Mouse (Mus musculus): Measurements from ENCODE around the gene Sim2. TPM values are rescaled to one million over a fixed set of nuclear protein-coding genes. Genes with fewer than 3 reads are reported as not detected.

Sim2 gene
- total and polyA plus RNA-seq, 2 experiments from 2014 or later, result 0.27 to 0.29 TPM

DNA sequence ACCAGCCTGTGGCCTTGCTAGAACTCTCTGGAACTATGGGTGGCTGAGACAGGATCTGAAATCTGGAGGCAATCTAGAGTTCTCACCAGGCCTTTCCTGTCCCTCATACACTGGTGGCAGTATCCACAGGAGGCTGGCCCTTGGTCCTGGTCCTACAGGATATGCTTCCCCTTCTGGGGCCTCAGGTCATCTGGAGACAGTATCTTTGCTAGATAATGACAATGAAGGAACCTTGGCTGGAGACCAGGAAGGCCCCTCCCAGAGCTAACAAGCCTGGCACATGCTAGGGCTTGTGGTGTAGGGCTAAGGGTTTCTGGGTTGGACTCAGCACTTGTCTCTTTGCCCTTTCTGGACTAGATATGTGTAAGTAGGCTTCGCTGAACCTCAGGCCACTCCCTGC, 40.9 kb upstream of the Sim2 start:
- WGBS, result 89% methylated on average over 1 of the region's 1 CpGs
- Histone ChIP-seq H3K27ac (ENCODE audit: low read depth, low read length) (no peak overlapping the region), H3K4me3 (ENCODE audit: low read depth, low read length) (no peak overlapping the region), H3K4me2 (ENCODE audit: low read depth) (no peak overlapping the region), H3K27me3 (ENCODE audit: insufficient read depth, low read length) (no peaks in the 10 kb centered on the region), H3K9me3 (ENCODE audit: low read length) (no peaks in the 10 kb centered on the region), H3K9ac (no peak overlapping the region), H3K36me3 (ENCODE audit: insufficient read depth) (no peaks in the 10 kb centered on the region), H3K4me1 (ENCODE audit: insufficient read depth) (no peaks in the 10 kb centered on the region)
- ATAC-seq (no peak), DNase-seq (no peak)
- no peak for TF ChIP-seq CTCF (IDR thresholded peaks at IDR 0.05; ENCODE audit: low read depth)

DNA sequence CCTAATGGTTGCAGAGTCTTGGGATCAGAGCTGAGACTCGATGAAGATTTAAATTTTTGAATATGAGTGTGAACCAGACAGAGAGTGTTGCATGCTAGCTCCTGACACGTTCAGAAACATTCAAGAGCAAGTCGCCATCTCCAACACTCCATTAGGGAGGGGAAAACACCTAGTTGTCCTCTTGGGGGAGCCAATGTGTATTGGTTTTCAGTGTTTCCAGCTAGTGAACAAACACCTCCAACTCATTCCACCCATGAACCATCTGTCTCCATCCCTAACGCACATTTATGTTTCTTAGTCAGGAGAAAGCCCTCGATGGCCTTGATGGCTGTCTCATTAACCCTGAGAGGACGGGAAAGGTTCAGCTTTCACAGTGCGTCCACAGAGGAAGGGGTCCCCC, 39.7 kb upstream of the Sim2 start:
- Histone ChIP-seq H3K9me3 (ENCODE audit: low read length) (no peaks in the 10 kb centered on the region), H3K4me1 (ENCODE audit: insufficient read depth) (no peaks in the 10 kb centered on the region), H3K36me3 (ENCODE audit: insufficient read depth) (no peaks in the 10 kb centered on the region), H3K27me3 (ENCODE audit: insufficient read depth, low read length) (no peaks in the 10 kb centered on the region), H3K27ac (ENCODE audit: low read depth, low read length) (no peak overlapping the region), H3K4me3 (ENCODE audit: low read depth, low read length) (no peak overlapping the region), H3K9ac (no peak overlapping the region), H3K4me2 (ENCODE audit: low read depth) (no peak overlapping the region)
- ATAC-seq (no peak), DNase-seq (no peak)
- TF ChIP-seq CTCF (IDR thresholded peaks at IDR 0.05; ENCODE audit: low read depth), result 0 out of 2 replicates have a peak, but pooled peaks have one; percentile 7
- 50% methylated on average over 7 of the region's 7 CpGs for WGBS

- TF ChIP-seq CTCF (IDR thresholded peaks at IDR 0.05; ENCODE audit: low read depth), result no peak
- 73% methylated on average over 3 of the region's 3 CpGs for WGBS
- Histone ChIP-seq H3K36me3 (ENCODE audit: insufficient read depth) (no peaks in the 10 kb centered on the region), H3K9ac (no peak overlapping the region), H3K4me2 (ENCODE audit: low read depth) (no peak overlapping the region), H3K9me3 (ENCODE audit: low read length) (no peaks in the 10 kb centered on the region), H3K4me1 (ENCODE audit: insufficient read depth) (no peaks in the 10 kb centered on the region), H3K27ac (ENCODE audit: low read depth, low read length) (no peak overlapping the region), H3K27me3 (ENCODE audit: insufficient read depth, low read length) (no peaks in the 10 kb centered on the region; the same call in 1 of the 2 replicates), H3K4me3 (ENCODE audit: low read depth, low read length) (no peak overlapping the region)
- DNase-seq (no peak), ATAC-seq (no peak)
Observed at GRCm38 (mm10) chr16:94050368-94050767, 34.4 kb upstream of the Sim2 start.

DNA sequence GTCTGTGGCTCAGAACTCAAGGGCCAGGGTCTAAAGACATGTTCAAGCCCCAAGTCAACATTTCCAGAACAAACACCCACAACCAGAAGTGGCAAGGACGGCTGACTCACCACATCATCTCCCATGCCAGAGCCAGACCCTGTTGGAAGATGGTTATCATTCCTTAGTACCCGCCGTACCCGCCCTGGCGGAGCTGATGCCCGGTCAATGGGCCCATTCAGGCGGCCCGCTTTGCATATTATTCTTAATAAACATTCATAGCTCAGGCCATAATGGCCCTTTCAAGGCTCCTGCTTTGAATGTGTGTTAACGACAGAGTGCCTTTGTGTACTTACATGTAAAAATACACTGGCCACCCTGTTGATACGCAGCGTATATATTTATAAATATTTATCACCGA, 29.6 kb upstream of the Sim2 start:
- H3K27ac ChIP-seq (ENCODE audit: low read depth, low read length), result no peak overlapping the region
- no peaks in the 10 kb centered on the region for H3K4me1 ChIP-seq (ENCODE audit: insufficient read depth)
- H3K36me3 ChIP-seq (ENCODE audit: insufficient read depth), result no peaks in the 10 kb centered on the region
- H3K4me2 ChIP-seq (ENCODE audit: low read depth), result no peak overlapping the region
- WGBS, result 32% methylated on average over 12 of the region's 12 CpGs
- ATAC-seq (no peak), DNase-seq (no peak)
- no peaks in the 10 kb centered on the region; the same call in 1 of the 2 replicates for H3K27me3 ChIP-seq (ENCODE audit: insufficient read depth, low read length)
- no peak overlapping the region for H3K9ac ChIP-seq
- no peak overlapping the region for H3K4me3 ChIP-seq (ENCODE audit: low read depth, low read length)
- H3K9me3 ChIP-seq (ENCODE audit: low read length), result no peaks in the 10 kb centered on the region
- TF ChIP-seq CTCF (IDR thresholded peaks at IDR 0.05; ENCODE audit: low read depth), result no peak

GRCm38 (mm10) chr16:94055576-94055975, 29.2 kb upstream of the Sim2 start:
- H3K4me1 ChIP-seq (ENCODE audit: insufficient read depth), result no peaks in the 10 kb centered on the region
- no peaks in the 10 kb centered on the region; the same call in 1 of the 2 replicates for H3K27me3 ChIP-seq (ENCODE audit: insufficient read depth, low read length)
- no peaks in the 10 kb centered on the region for H3K36me3 ChIP-seq (ENCODE audit: insufficient read depth)
- no peaks in the 10 kb centered on the region for H3K9me3 ChIP-seq (ENCODE audit: low read length)
- WGBS, result 17% methylated on average over 8 of the region's 8 CpGs
- no peak; the same call in 1 of the 2 replicates for ATAC-seq
- no peak overlapping the region for H3K4me2 ChIP-seq (ENCODE audit: low read depth)
- H3K27ac ChIP-seq (ENCODE audit: low read depth, low read length), result no peak overlapping the region
- no peak overlapping the region for H3K9ac ChIP-seq
- DNase-seq, result no peak
- TF ChIP-seq CTCF (IDR thresholded peaks at IDR 0.05; ENCODE audit: low read depth), result no peak
- H3K4me3 ChIP-seq (ENCODE audit: low read depth, low read length), result no peak overlapping the region

- Histone ChIP-seq H3K4me1 (ENCODE audit: insufficient read depth) (no peaks in the 10 kb centered on the region), H3K27me3 (ENCODE audit: insufficient read depth, low read length) (no peaks in the 10 kb centered on the region), H3K36me3 (ENCODE audit: insufficient read depth) (no peaks in the 10 kb centered on the region), H3K4me3 (ENCODE audit: low read depth, low read length) (no peak overlapping the region), H3K9ac (no peak overlapping the region), H3K4me2 (ENCODE audit: low read depth) (no peak overlapping the region), H3K27ac (ENCODE audit: low read depth, low read length) (no peak overlapping the region), H3K9me3 (ENCODE audit: low read length) (no peaks in the 10 kb centered on the region)
- 55% methylated on average over 9 of the region's 9 CpGs for WGBS
- no peak for DNase-seq
- no peak for ATAC-seq
- no peak for TF ChIP-seq CTCF (IDR thresholded peaks at IDR 0.05; ENCODE audit: low read depth)
Observed at GRCm38 (mm10) chr16:94059820-94060219, 24.9 kb upstream of the Sim2 start.

DNA sequence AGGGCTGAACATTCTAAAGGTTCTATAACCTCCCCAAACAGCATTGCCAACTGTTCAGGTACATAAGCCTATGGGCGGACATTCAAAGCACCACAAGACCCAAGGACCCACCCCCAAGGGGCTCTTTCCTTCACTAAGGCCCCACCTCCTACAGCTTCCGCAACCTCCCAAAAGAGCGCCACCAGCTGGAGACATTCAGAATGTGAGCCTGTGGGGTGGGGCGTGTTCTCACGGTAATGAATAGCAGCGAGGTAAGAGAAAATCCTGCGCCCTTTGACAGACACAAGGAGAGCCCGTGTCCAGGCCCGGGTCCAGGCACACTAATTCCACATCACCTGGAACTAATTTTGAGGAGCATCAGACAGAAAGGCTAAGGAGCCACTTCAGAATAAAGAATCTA, 20.5 kb upstream of the Sim2 start:
- Histone ChIP-seq H3K9me3 (ENCODE audit: low read length) (no peaks in the 10 kb centered on the region), H3K36me3 (ENCODE audit: insufficient read depth) (no peaks in the 10 kb centered on the region), H3K27ac (ENCODE audit: low read depth, low read length) (no peak overlapping the region), H3K4me2 (ENCODE audit: low read depth) (no peak overlapping the region), H3K27me3 (ENCODE audit: insufficient read depth, low read length) (no peaks in the 10 kb centered on the region), H3K9ac (no peak overlapping the region), H3K4me1 (ENCODE audit: insufficient read depth) (no peaks in the 10 kb centered on the region), H3K4me3 (ENCODE audit: low read depth, low read length) (no peak overlapping the region)
- no peak for ATAC-seq
- TF ChIP-seq CTCF (IDR thresholded peaks at IDR 0.05; ENCODE audit: low read depth), result peak; percentile 15; the same call in 1 of the 2 replicates
- 63% methylated on average over 9 of the region's 9 CpGs for WGBS
- no peak for DNase-seq
